Mouse (Mus musculus) olfactory bulb, adult 2 months (tissue): ENCODE results near the gene Foxn2. TPM values are rescaled to one million over a fixed set of nuclear protein-coding genes. Genes with fewer than 3 reads are reported as not detected.
A peak's percentile ranks its signal among the peaks of the same experiment; 100 is the strongest.

Source experiments
- H3K27ac ChIP-seq: fragments of 200-500 bp; 2 replicates; pipeline ENCODE4 v1.5.1; 2012; ENCODE audit warnings: low read depth, low read length; ENCODE audit not compliant: insufficient read depth
- H3K4me1 ChIP-seq: fragments of 200-500 bp; 2 replicates; pipeline ENCODE4 v1.6.1; 2012; ENCODE audit warnings: low read length; ENCODE audit not compliant: control insufficient read depth, insufficient read depth
- H3K4me3 ChIP-seq: fragments of 200-500 bp; 2 replicates; pipeline ENCODE4 v1.5.1; 2012; ENCODE audit warnings: mild to moderate bottlenecking, low read depth, low read length, moderate library complexity; ENCODE audit not compliant: insufficient read depth
- CTCF ChIP-seq: fragments of 200-500 bp; IDR thresholded peaks from 2 replicates; pipeline ENCODE4 v1.5.1; 2012; ENCODE audit warnings: low read depth, mild to moderate bottlenecking, low read length, moderate library complexity; ENCODE audit not compliant: insufficient read depth
- POLR2A ChIP-seq: fragments of 200-500 bp; IDR thresholded peaks from 2 replicates; pipeline ENCODE4 v1.6.1; 2012; ENCODE audit warnings: mild to moderate bottlenecking, low read depth, low read length, moderate library complexity; ENCODE audit not compliant: insufficient read depth
- WGBS: fragments of 180-500 bp; shearing (Covaris S2); methylation state at CpG from one replicate; pipeline ENCODE4 v1.1.7; 2018; 5-methylcytosine and 5-hydroxymethylcytosine counted together
- polyA plus RNA-seq: library from polyadenylated mRNA; stranded (reverse); fragments of >200 nt; gene quantifications from 2 replicates; pipeline ENCODE4 v1.2.4, GENCODE M21; 2012; ENCODE audit warnings: low replicate concordance; ENCODE audit not compliant: missing spikeins, insufficient read depth, insufficient read length

The Foxn2 gene
- polyA plus RNA-seq: not detected in 2 replicates

- H3K4me3 ChIP-seq: peak within 1 kb of the TSS; percentile 85
- TF ChIP-seq POLR2A: peak; percentile 43; the same call in 1 of the 2 replicates
- no peak for TF ChIP-seq CTCF
- peak within 1 kb of the TSS; percentile 71 for H3K27ac ChIP-seq
- WGBS: under 1% methylated on average over 81 of the region's 93 CpGs
- no peaks in the 10 kb centered on the region for H3K4me1 ChIP-seq
Observed at GRCm38 (mm10) chr17:88440285-88441000, at the start of gene Foxn2. TSS of gene Foxn2 (plus strand) at chr17:88440711.

GRCm38 (mm10) chr17:88397501-88397900 is 43.0 kb upstream of the Foxn2 start:
- 86% methylated on average over 6 of the region's 6 CpGs for WGBS
- Histone ChIP-seq H3K27ac (no peak overlapping the region), H3K4me3 (no peak overlapping the region), H3K4me1 (no peaks in the 10 kb centered on the region)
- no peak for TF ChIP-seq POLR2A
- TF ChIP-seq CTCF: no peak

GRCm38 (mm10) chr17:88398090-88398489 is 42.4 kb upstream of the Foxn2 start:
- Histone ChIP-seq H3K27ac (no peak overlapping the region), H3K4me3 (no peak overlapping the region), H3K4me1 (no peaks in the 10 kb centered on the region)
- 97% methylated on average over 6 of the region's 6 CpGs for WGBS
- TF ChIP-seq CTCF: no peak
- TF ChIP-seq POLR2A: no peak

GRCm38 (mm10) chr17:88398854-88399253 is 41.7 kb upstream of the Foxn2 start:
- Histone ChIP-seq H3K4me3 (no peak overlapping the region), H3K27ac (no peak overlapping the region), H3K4me1 (no peaks in the 10 kb centered on the region)
- TF ChIP-seq POLR2A (no peak), CTCF (no peak)
- WGBS: 96% methylated on average over 4 of the region's 4 CpGs

- Histone ChIP-seq H3K4me1 (no peaks in the 10 kb centered on the region), H3K27ac (no peak overlapping the region)
- 56% methylated on average over 6 of the region's 6 CpGs for WGBS
Observed at GRCm38 (mm10) chr17:88400122-88400521, 40.4 kb upstream of the Foxn2 start.

GRCm38 (mm10) chr17:88400702-88401475 is 39.6 kb upstream of the Foxn2 start:
- Histone ChIP-seq H3K27ac (no peak overlapping the region), H3K4me3 (no peak overlapping the region), H3K4me1 (no peaks in the 10 kb centered on the region)
- TF ChIP-seq POLR2A (no peak), CTCF (no peak)
- 74% methylated on average over 15 of the region's 15 CpGs for WGBS

More at GRCm38 (mm10) chr17:88400122-88400521, 40.4 kb upstream of the Foxn2 start:
- TF ChIP-seq CTCF: no peak
- no peak for TF ChIP-seq POLR2A
- H3K4me3 ChIP-seq: no peak overlapping the region

GRCm38 (mm10) chr17:88403269-88403668 is 37.2 kb upstream of the Foxn2 start:
- Histone ChIP-seq H3K27ac (no peak overlapping the region), H3K4me1 (no peaks in the 10 kb centered on the region), H3K4me3 (no peak overlapping the region)
- TF ChIP-seq CTCF: no peak
- TF ChIP-seq POLR2A: no peak
- 94% methylated on average over 6 of the region's 6 CpGs for WGBS

GRCm38 (mm10) chr17:88404471-88404870 is 36.0 kb upstream of the Foxn2 start:
- Histone ChIP-seq H3K4me3 (no peak overlapping the region), H3K4me1 (no peaks in the 10 kb centered on the region), H3K27ac (no peak overlapping the region)
- TF ChIP-seq POLR2A (no peak), CTCF (no peak)
- whole genome bisulfite sequencing: 44% methylated on average over 6 of the region's 6 CpGs

GRCm38 (mm10) chr17:88405076-88405475 is 35.4 kb upstream of the Foxn2 start:
- Histone ChIP-seq H3K4me1 (no peaks in the 10 kb centered on the region), H3K4me3 (no peak overlapping the region), H3K27ac (no peak overlapping the region)
- TF ChIP-seq POLR2A: no peak
- TF ChIP-seq CTCF: no peak
- whole genome bisulfite sequencing: 43% methylated on average over 19 of the region's 19 CpGs
